Mouse (Mus musculus): ENCODE measurements around the gene Gm5861. TPM values are rescaled to one million over a fixed set of nuclear protein-coding genes. Genes with fewer than 3 reads are reported as not detected.

The Gm5861 gene
- not detected for polyA plus RNA-seq (2014; fragmentation: Illumina TruSeq; extraction: RNeasy Lipid Tissue Mini Kit (QIAGEN cat#74804); ENCODE audit: low read depth, low replicate concordance)

GRCm38 (mm10) chr5:11182772-11183171 is at the start of gene Gm5861:
Gm5861 (plus strand) TSS chr5:11183072.

Other genes starting within 250 kb of the Gm5861 start
- gene Gm8871, start 235.3 kb upstream of the Gm5861 start, polyA plus RNA-seq (2014; fragmentation: Illumina TruSeq; extraction: RNeasy Lipid Tissue Mini Kit (QIAGEN cat#74804); ENCODE audit: low read depth, low replicate concordance): not detected
- not detected for gene Gm8857, start 235.3 kb upstream of the Gm5861 start, polyA plus RNA-seq (2014; fragmentation: Illumina TruSeq; extraction: RNeasy Lipid Tissue Mini Kit (QIAGEN cat#74804); ENCODE audit: low read depth, low replicate concordance)
- 0.43 TPM for gene Gm8879, start 55.4 kb upstream of the Gm5861 start, polyA plus RNA-seq (2014; fragmentation: Illumina TruSeq; extraction: RNeasy Lipid Tissue Mini Kit (QIAGEN cat#74804); ENCODE audit: low read depth, low replicate concordance)
- gene Gm8890, start 73.0 kb downstream of the Gm5861 start, polyA plus RNA-seq (2014; fragmentation: Illumina TruSeq; extraction: RNeasy Lipid Tissue Mini Kit (QIAGEN cat#74804); ENCODE audit: low read depth, low replicate concordance): not detected
- gene Speer1, start 158.4 kb downstream of the Gm5861 start, polyA plus RNA-seq (2014; fragmentation: Illumina TruSeq; extraction: RNeasy Lipid Tissue Mini Kit (QIAGEN cat#74804); ENCODE audit: low read depth, low replicate concordance): 0.45 TPM
- gene Gm8897, start 233.3 kb downstream of the Gm5861 start, polyA plus RNA-seq (2014; fragmentation: Illumina TruSeq; extraction: RNeasy Lipid Tissue Mini Kit (QIAGEN cat#74804); ENCODE audit: low read depth, low replicate concordance): 0.89 TPM

Data from adipose tissue, adult 10 weeks (tissue).